Mouse (Mus musculus): ENCODE data around the gene Rnf11.

- TF ChIP-seq CTCF (IDR thresholded peaks at IDR 0.05; ENCODE audit: low read depth) (no peak), EP300 (optimal IDR thresholded peaks at IDR 0.05) (no peak)
Observed at GRCm38 (mm10) chr4:109475577-109476553, 8.7 kb downstream of the Rnf11 start.

All from stomach, postnatal 0 days (tissue).